Mouse (Mus musculus): ENCODE results near the gene Atp6v1c2. TPM values are rescaled to one million over a fixed set of nuclear protein-coding genes. Genes with fewer than 3 reads are reported as not detected.

Gene Atp6v1c2
- polyA plus RNA-seq, 1 experiment from 2014 or later: 0.44 TPM

DNA sequence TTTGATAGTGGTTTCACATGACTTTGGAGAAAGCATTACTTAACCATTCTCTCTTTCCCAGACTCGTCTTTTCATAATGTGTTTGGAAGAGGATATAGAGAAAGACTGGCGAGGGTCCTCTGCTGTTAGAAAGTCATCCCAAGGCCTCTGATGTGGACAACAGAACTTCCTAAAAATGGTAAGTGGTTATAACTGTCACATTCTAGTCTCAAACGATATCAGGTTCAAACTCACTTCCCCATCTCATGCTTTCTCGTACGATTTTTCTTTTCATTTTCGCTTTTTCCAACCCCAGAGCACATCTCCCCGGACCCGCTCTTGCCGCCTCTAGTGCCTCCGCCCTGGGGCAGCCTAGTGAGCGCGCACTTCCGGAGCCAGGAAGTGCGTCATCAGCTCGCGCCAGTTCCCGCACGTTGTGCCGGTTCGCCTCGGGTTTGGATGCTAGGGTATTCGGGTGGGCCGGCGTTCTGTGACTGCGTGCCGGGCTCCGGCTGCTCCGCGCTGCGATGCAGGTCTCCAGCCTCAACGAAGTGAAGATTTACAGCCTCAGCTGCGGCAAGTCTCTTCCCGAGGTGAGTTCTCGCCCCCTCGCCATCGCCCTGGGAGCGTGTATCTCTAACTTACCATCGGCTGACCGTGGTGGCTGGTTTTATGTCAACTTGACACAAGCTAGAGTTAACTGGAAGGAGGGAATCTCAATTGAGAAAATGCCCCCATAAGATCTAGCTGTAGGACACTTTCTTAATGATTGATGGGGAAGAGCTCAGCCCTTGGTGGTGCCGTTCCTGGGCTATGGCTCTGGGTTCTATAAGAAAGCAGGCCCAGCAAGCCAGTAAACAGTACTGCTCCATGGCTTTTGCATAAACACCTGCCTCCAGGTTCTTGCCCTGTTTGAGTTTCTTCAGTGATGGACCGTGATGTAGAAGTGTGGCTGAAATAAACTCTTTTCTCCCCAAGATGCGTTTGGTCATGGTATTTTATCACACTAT is 19.2 kb upstream of the Atp6v1c2 start, which contains the start of gene Nol10:
TSS of gene Nol10 (plus strand) at position 411 of the 989 bp plus-strand sequence.
- H3K36me3 ChIP-seq (ENCODE audit: control insufficient read depth, insufficient read depth, low read length): no peaks in the 10 kb centered on the region
- H3K27me3 ChIP-seq (ENCODE audit: control insufficient read depth, insufficient read depth, low read length): no peaks in the 10 kb centered on the region
- peak within 1 kb of the TSS; percentile 91 for H3K4me2 ChIP-seq
- H3K4me1 ChIP-seq (ENCODE audit: control insufficient read depth, insufficient read depth, low read length): peaks cover 9% of the 10 kb centered on the region; the same call in 1 of the 2 replicates
- H3K4me3 ChIP-seq (ENCODE audit: low read depth, low read length): peak within 1 kb of the TSS; percentile 92
- ATAC-seq (replicated peaks; ENCODE audit: insufficient number of reproducible peaks, low FRiP score, low TSS enrichment): peak; percentile 90; the same call in 1 of the 2 replicates
- under 1% methylated on average over 42 of the region's 42 CpGs for WGBS (ENCODE audit: insufficient replicate concordance)
- H3K9me3 ChIP-seq (replicated peaks; ENCODE audit: control insufficient read depth, low read length): no peaks in the 10 kb centered on the region
- H3K9ac ChIP-seq (ENCODE audit: low read depth, low read length): peak within 1 kb of the TSS; percentile 84
- H3K27ac ChIP-seq (ENCODE audit: low read depth, low read length): no peak within 1 kb of the TSS; the same call in 1 of the 2 replicates

DNA sequence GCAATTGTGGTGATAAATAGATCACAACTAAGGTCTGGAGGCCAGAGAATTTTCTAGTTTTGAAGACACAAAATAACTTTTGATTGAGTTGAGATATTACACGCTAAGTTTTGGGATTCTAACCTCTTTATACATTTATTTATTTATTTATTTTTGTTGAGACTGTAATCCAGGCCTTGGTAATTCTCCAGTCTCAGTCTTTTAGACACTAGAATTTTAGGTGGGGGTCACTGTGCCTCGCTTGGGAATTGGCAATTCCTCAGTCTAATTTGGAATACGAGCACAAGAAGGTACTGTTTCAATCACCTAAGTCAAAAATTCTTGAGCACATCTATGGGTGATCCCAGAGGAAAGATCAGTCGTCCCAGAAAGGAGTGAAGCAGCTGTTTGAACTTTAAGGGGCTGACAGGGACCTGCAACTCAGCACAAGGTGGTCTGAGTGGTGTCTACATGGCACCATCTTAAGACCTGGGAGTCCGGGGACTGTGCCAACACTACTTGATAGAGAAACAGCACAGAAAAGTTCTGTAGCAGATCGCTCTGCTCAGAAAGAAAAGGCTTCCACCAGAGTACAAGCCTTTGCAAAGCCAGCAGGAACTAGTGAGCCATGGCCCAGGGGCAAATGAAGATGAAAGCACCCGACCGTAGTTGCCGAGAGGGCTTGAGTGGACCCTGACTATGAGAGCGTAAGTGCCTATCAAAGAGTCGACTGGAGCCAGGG is 18.3 kb upstream of the Atp6v1c2 start:
- no peak overlapping the region for H3K27ac ChIP-seq (ENCODE audit: low read depth, low read length)

DNA sequence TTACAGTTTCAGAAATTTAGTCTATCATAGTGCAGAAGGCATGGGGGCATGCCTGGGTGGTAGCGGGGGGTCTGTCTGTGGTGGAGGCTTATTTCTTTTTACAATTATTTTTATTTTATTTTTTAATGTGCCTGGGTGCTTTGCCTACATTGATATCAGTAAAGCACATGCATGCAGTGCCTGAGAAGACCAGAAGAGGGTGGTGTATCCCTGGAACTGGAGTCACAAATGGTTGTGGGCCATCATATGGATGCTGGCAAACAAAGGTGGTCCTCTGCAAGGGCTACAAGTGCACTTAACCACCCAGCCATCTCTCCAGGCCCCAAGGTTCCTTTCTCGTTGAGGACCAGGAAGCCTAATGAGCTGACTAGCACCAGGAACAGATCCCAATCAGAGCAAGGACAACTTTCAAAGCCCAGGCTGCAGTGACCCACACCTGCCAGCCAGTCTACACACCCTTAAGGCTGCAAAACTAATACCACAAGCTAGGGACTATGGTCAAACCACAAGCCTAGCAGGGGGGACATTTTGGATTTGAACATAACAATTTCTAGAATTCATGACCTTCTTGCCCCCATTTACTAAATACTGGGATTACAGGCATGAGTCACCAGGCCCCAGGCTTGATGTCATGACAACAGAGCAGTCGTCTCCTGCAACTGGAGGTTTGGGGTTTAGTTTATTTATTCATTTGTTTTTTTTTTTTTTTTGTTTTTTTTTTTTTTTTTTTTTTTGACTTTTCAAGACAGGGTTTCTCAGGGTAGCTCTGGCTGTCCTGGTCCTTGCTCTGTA is 10.2 kb upstream of the Atp6v1c2 start:
- no peak overlapping the region for H3K4me2 ChIP-seq
- no peak for ATAC-seq (replicated peaks; ENCODE audit: insufficient number of reproducible peaks, low FRiP score, low TSS enrichment)
- H3K36me3 ChIP-seq (ENCODE audit: control insufficient read depth, insufficient read depth, low read length): no peaks in the 10 kb centered on the region
- no peak overlapping the region for H3K27ac ChIP-seq (ENCODE audit: low read depth, low read length)
- no peak overlapping the region for H3K9ac ChIP-seq (ENCODE audit: low read depth, low read length)
- H3K27me3 ChIP-seq (ENCODE audit: control insufficient read depth, insufficient read depth, low read length): no peaks in the 10 kb centered on the region
- 50% methylated on average over 3 of the region's 3 CpGs for WGBS (ENCODE audit: insufficient replicate concordance)
- H3K4me1 ChIP-seq (ENCODE audit: control insufficient read depth, insufficient read depth, low read length): no peaks in the 10 kb centered on the region
- H3K4me3 ChIP-seq (ENCODE audit: low read depth, low read length): no peak overlapping the region
- no peaks in the 10 kb centered on the region; the same call in 1 of the 2 replicates for H3K9me3 ChIP-seq (replicated peaks; ENCODE audit: control insufficient read depth, low read length)

More for the DNA sequence above, 18.3 kb upstream of the Atp6v1c2 start:
- no peaks in the 10 kb centered on the region for H3K36me3 ChIP-seq (ENCODE audit: control insufficient read depth, insufficient read depth, low read length)
- ATAC-seq (replicated peaks; ENCODE audit: insufficient number of reproducible peaks, low FRiP score, low TSS enrichment): no peak
- WGBS (ENCODE audit: insufficient replicate concordance): 31% methylated on average over 11 of the region's 11 CpGs
- H3K9me3 ChIP-seq (replicated peaks; ENCODE audit: control insufficient read depth, low read length): no peaks in the 10 kb centered on the region
- peak overlapping the region; percentile 92 for H3K4me3 ChIP-seq (ENCODE audit: low read depth, low read length)
- H3K4me2 ChIP-seq: peak overlapping the region; percentile 91
- no peaks in the 10 kb centered on the region for H3K27me3 ChIP-seq (ENCODE audit: control insufficient read depth, insufficient read depth, low read length)
- peak overlapping the region; percentile 84 for H3K9ac ChIP-seq (ENCODE audit: low read depth, low read length)
- peaks cover 9% of the 10 kb centered on the region; the same call in 1 of the 2 replicates for H3K4me1 ChIP-seq (ENCODE audit: control insufficient read depth, insufficient read depth, low read length)

DNA sequence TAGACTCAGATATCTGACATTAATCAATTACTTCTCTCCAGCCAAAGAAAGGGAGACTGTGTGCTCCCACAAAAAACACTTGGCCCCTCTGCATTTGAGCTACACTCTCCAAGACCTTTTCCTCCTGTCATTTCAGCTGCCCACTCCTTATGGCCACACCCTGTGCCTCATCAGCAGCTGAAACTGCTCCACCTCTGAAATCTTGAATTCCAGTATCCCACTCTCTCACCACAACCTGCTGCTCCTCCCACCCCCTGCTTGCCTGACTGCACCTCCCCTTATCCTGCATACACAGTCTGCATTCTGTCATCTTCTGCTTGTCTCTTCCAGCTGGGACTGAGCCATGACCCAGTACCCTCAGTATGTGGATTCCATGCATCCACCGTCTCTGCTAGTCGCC is 9.2 kb upstream of the Atp6v1c2 start:
- Histone ChIP-seq H3K27me3 (ENCODE audit: control insufficient read depth, insufficient read depth, low read length) (no peaks in the 10 kb centered on the region), H3K4me2 (no peak overlapping the region), H3K4me3 (ENCODE audit: low read depth, low read length) (no peak overlapping the region), H3K4me1 (ENCODE audit: control insufficient read depth, insufficient read depth, low read length) (no peaks in the 10 kb centered on the region), H3K9me3 (replicated peaks; ENCODE audit: control insufficient read depth, low read length) (no peaks in the 10 kb centered on the region; the same call in 1 of the 2 replicates), H3K36me3 (ENCODE audit: control insufficient read depth, insufficient read depth, low read length) (no peaks in the 10 kb centered on the region), H3K27ac (ENCODE audit: low read depth, low read length) (no peak overlapping the region), H3K9ac (ENCODE audit: low read depth, low read length) (no peak overlapping the region)
- 73% methylated on average over 2 of the region's 2 CpGs for WGBS (ENCODE audit: insufficient replicate concordance)
- no peak for ATAC-seq (replicated peaks; ENCODE audit: insufficient number of reproducible peaks, low FRiP score, low TSS enrichment)

DNA sequence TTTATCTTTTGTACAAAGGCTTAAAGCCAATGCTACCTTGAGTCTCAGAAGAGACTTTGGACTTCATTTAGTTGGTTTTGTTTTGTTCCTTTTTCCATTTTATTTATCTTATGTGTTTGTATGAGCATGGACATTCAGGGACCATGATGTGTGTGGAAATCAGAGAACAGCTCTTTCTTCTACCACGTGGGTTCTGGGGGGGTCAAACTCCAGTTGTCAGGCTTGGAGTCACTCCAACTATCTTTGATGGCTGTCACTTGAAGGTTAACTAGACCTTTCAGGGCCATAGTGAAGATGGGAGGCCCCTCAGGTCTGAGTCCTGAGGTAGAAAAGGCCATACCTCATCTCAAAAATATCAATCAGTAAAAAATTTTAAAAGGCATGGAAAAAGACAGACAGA is 4.3 kb upstream of the Atp6v1c2 start:
- H3K9ac ChIP-seq (ENCODE audit: low read depth, low read length): no peak overlapping the region
- WGBS (ENCODE audit: insufficient replicate concordance): 13% methylated on average over 1 of the region's 1 CpGs
- no peak overlapping the region for H3K4me3 ChIP-seq (ENCODE audit: low read depth, low read length)
- H3K36me3 ChIP-seq (ENCODE audit: control insufficient read depth, insufficient read depth, low read length): no peaks in the 10 kb centered on the region
- no peaks in the 10 kb centered on the region; the same call in 1 of the 2 replicates for H3K9me3 ChIP-seq (replicated peaks; ENCODE audit: control insufficient read depth, low read length)
- ATAC-seq (replicated peaks; ENCODE audit: insufficient number of reproducible peaks, low FRiP score, low TSS enrichment): no peak
- no peaks in the 10 kb centered on the region for H3K4me1 ChIP-seq (ENCODE audit: control insufficient read depth, insufficient read depth, low read length)
- H3K27me3 ChIP-seq (ENCODE audit: control insufficient read depth, insufficient read depth, low read length): no peaks in the 10 kb centered on the region; the same call in 1 of the 2 replicates
- no peak overlapping the region for H3K27ac ChIP-seq (ENCODE audit: low read depth, low read length)
- H3K4me2 ChIP-seq: no peak overlapping the region

DNA sequence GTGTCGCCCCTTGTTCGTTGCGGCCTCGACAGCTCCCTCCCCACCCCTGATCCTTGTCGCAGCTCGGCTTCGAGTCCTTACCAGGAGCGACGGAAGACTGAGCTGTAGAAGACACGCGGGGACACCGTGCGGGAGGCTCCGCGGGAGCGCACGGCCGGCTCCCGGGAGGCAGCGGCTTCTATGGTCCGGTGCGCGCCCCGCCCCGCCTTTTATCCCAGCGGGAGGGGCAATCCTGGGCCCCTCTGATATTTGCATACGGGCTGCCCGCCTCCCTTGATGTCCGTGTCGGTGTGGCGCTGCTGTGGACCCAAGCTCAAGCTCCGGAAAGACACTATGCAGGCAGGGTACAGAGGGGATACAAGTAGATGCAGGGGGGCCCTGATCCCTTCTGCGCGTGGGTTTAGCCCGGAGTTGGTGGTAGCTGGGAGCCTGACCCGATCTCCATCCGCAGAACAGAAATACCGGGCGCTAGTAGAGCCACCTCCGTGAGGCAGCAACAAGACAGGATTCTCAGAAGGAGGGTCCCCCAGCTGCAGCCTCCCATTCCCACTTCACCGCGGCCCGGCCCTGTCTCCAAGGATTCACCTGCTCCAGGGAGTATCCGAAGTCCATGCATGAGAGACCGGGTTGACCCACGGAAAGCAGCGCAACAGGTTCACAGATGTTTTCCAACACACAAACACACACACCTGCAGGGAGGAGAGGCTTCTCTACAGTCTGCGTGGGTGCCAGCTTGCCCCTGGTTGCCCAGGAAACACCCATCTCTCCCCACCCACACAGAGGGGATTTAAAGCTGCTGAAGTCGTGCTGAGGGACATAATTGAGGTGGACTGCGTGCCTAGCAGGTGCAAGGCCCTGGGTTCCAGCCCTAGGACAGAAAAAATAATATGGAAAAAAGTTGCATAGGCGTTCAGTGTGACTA is 4.3 kb downstream of the Atp6v1c2 start:
- no peak overlapping the region for H3K27ac ChIP-seq (ENCODE audit: low read depth, low read length)
- no peaks in the 10 kb centered on the region for H3K36me3 ChIP-seq (ENCODE audit: control insufficient read depth, insufficient read depth, low read length)
- ATAC-seq (replicated peaks; ENCODE audit: insufficient number of reproducible peaks, low FRiP score, low TSS enrichment): peak; percentile 31; the same call in 1 of the 2 replicates
- H3K4me1 ChIP-seq (ENCODE audit: control insufficient read depth, insufficient read depth, low read length): no peaks in the 10 kb centered on the region
- peak overlapping the region; percentile 95 for H3K4me2 ChIP-seq
- 5% methylated on average over 51 of the region's 51 CpGs for WGBS (ENCODE audit: insufficient replicate concordance)
- peak overlapping the region; percentile 63; the same call in 1 of the 2 replicates for H3K9ac ChIP-seq (ENCODE audit: low read depth, low read length)
- H3K9me3 ChIP-seq (replicated peaks; ENCODE audit: control insufficient read depth, low read length): no peaks in the 10 kb centered on the region
- H3K4me3 ChIP-seq (ENCODE audit: low read depth, low read length): peak overlapping the region; percentile 58
- H3K27me3 ChIP-seq (ENCODE audit: control insufficient read depth, insufficient read depth, low read length): peaks cover 41% of the 10 kb centered on the region

DNA sequence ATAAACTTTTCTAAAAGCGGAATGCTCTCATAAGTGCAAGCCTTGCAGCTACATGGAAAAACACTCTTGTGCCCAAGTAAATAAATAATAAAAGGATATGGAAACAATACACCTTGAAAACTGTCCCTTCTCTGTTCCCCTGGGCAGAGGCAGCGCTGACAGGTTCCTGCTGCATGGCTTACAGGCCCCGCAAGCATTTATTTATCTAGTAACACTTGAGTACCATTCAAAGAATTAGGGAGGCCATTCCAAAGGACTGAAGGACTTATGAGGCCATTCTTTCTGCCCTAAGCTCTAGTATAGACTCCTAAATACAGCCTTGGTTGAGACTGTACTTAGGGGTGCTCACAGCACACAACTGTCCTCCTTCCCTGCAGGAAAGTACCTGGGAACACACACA is 10.7 kb downstream of the Atp6v1c2 start:
- WGBS (ENCODE audit: insufficient replicate concordance): 62% methylated on average over 3 of the region's 3 CpGs
- H3K27ac ChIP-seq (ENCODE audit: low read depth, low read length): no peak overlapping the region
- no peak overlapping the region for H3K4me2 ChIP-seq
- H3K9ac ChIP-seq (ENCODE audit: low read depth, low read length): no peak overlapping the region
- ATAC-seq (replicated peaks; ENCODE audit: insufficient number of reproducible peaks, low FRiP score, low TSS enrichment): no peak
- no peak overlapping the region for H3K4me3 ChIP-seq (ENCODE audit: low read depth, low read length)
- peaks cover 14% of the 10 kb centered on the region for H3K27me3 ChIP-seq (ENCODE audit: control insufficient read depth, insufficient read depth, low read length)
- no peaks in the 10 kb centered on the region for H3K9me3 ChIP-seq (replicated peaks; ENCODE audit: control insufficient read depth, low read length)
- H3K4me1 ChIP-seq (ENCODE audit: control insufficient read depth, insufficient read depth, low read length): peaks cover 2% of the 10 kb centered on the region; the same call in 1 of the 2 replicates
- no peaks in the 10 kb centered on the region for H3K36me3 ChIP-seq (ENCODE audit: control insufficient read depth, insufficient read depth, low read length)
